Mouse (Mus musculus) forebrain, embryonic 10.5 days (tissue): Measurements from ENCODE around the gene Hal. TPM values are rescaled to one million over a fixed set of nuclear protein-coding genes. Genes with fewer than 3 reads are reported as not detected.
"Not testable (repeated sequence)": the region's sequence is repeated elsewhere in the genome, so short reads cannot be mapped to it uniquely, and the experiment has no call there.

Experiments used
- DNase-seq: peaks from one replicate; pipeline ENCODE4 v3.0.0-alpha.2; 2017; ENCODE audit warnings: low spot score; ENCODE audit errors: extremely low spot score
- H3K27ac ChIP-seq: fragments of 300-500 bp; sonication (generic); 2 replicates; pipeline ENCODE4 v1.5.1; 2016; ENCODE audit warnings: mild to moderate bottlenecking
- H3K27me3 ChIP-seq: fragments of 300-500 bp; sonication (generic); 2 replicates; pipeline ENCODE4 v1.6.1; 2016; ENCODE audit warnings: mild to moderate bottlenecking; ENCODE audit not compliant: poor library complexity, severe bottlenecking
- H3K36me3 ChIP-seq: fragments of 300-500 bp; sonication (generic); replicated peaks from 2 replicates; pipeline ENCODE4 v1.6.1; 2016; ENCODE audit warnings: mild to moderate bottlenecking, moderate library complexity
- H3K4me1 ChIP-seq: fragments of 300-500 bp; sonication (generic); 2 replicates; pipeline ENCODE4 v1.6.1; 2016
- H3K4me3 ChIP-seq: fragments of 300-500 bp; sonication (generic); 2 replicates; pipeline ENCODE4 v1.5.1; 2016; ENCODE audit warnings: mild to moderate bottlenecking, moderate library complexity
- H3K9me3 ChIP-seq: fragments of 300-500 bp; sonication (generic); 2 replicates; pipeline ENCODE4 v1.6.1; 2016; ENCODE audit warnings: mild to moderate bottlenecking, moderate library complexity
- WGBS: fragments of 180-500 bp; shearing (Covaris S2); methylation state at CpG from one replicate; pipeline ENCODE4 v1.1.7; 2016; 5-methylcytosine and 5-hydroxymethylcytosine counted together
- polyA plus RNA-seq: library from polyadenylated mRNA; unstranded; fragments of >200 nt; fragmentation: Nextera tagmentation; extraction: Ambion mirVana; gene quantifications from 2 replicates; pipeline ENCODE4 v1.2.1, GENCODE M21; 2016

Hal gene
- polyA plus RNA-seq, 1 experiment from 2014 or later = 0.26 TPM

DNA sequence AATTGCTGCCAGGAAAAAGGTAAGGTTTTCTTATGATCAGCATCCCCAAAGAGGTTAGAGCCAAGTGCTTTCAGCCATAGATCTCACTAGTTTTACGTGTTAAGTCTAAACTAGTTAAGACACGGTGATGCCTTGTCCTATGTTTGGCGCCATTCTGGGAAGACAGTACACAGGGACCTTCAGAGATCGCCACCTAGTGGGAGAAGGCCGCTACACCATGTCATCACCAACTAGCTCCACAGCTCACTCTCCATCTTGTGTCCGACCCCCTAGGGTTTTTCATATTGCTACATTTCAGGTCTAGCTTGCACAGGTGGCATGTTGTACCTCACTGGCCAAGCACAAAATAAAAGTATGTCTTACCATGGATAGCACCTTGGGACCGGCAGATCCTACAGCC, 60.4 kb downstream of the Hal start:
- Histone ChIP-seq H3K27me3 (0 out of 2 replicates have a peak, but pooled peaks cover 4% of the 10 kb centered on the region), H3K4me3 (no peak overlapping the region), H3K4me1 (peaks cover 7% of the 10 kb centered on the region; the same call in 1 of the 2 replicates), H3K27ac (peak overlapping the region; percentile 40; the same call in 1 of the 2 replicates), H3K9me3 (no peaks in the 10 kb centered on the region), H3K36me3 (no peaks in the 10 kb centered on the region)
- 16% methylated on average over 7 of the region's 7 CpGs for WGBS
- DNase-seq = peak; percentile 77

DNA sequence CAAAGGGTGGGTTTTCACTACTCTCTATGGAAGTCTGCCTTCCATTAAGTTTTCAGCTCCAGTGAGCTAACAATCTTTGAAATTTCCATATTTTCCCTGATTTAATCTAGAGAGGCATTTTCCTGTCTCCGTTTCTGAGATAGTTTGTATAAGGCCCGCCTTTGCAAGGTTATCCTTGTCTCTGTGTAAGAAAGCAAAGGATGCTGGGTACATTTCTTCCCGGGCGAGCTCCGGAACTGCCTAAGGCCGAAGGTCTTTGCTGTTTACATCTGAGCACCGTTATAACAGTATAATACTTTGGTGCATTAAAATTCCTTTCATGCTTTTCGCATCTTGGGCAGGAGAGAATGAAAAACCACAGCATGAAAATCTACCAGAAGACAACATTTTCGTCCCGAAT, 61.3 kb downstream of the Hal start:
- no peak for DNase-seq
- no peaks in the 10 kb centered on the region for H3K36me3 ChIP-seq
- H3K27me3 ChIP-seq = 0 out of 2 replicates have a peak, but pooled peaks cover 4% of the 10 kb centered on the region
- H3K4me1 ChIP-seq = peaks cover 7% of the 10 kb centered on the region; the same call in 1 of the 2 replicates
- H3K4me3 ChIP-seq = no peak overlapping the region
- no peak overlapping the region for H3K27ac ChIP-seq
- no peaks in the 10 kb centered on the region for H3K9me3 ChIP-seq
- 89% methylated on average over 10 of the region's 10 CpGs for WGBS

DNA sequence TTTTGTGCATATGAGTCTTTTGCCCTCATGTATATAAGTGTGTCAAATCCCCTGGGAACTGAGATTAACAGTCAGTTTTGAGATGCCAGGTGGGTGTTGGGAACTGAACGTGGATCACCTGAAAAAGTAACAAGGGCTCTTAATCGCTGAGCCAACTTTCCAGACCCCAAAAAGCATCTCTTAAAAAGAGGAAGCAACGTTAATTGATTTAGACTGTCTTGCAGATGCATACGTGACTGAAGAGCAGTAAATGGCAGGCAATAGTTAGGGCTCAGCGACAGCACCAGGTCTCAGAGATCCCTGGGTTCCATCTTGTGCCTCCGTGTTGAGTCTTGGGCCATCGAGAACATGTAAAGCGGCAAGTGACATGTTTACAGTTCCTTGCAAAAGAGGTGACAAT, 64.0 kb downstream of the Hal start:
- H3K4me3 ChIP-seq = no peak overlapping the region
- no peak for DNase-seq
- 0 out of 2 replicates have a peak, but pooled peaks cover 3% of the 10 kb centered on the region for H3K4me1 ChIP-seq
- H3K27me3 ChIP-seq = 0 out of 2 replicates have a peak, but pooled peaks cover 4% of the 10 kb centered on the region
- 91% methylated on average over 8 of the region's 8 CpGs for WGBS
- H3K36me3 ChIP-seq = no peaks in the 10 kb centered on the region
- no peak overlapping the region for H3K27ac ChIP-seq
- no peaks in the 10 kb centered on the region for H3K9me3 ChIP-seq

DNA sequence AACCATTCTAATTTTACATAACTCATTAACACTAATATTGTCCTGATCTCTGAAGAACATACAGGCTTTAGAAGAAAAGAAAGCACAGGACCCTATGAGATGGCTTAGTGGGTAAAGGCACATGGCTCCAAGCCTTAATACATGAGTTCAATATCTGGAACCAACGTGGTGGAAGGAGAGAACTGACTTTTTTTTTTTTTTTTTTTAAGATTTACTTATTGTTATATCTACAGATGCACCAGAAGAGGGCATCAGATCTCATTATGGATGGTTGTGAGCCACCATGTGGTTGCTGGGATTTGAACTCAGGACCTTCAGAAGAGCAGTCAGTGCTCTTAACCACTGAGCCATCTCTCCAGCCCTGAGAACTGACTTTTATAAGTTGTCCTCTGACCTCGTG, 69.4 kb downstream of the Hal start:
- DNase-seq, H3K4me3 ChIP-seq, H3K27ac ChIP-seq, H3K36me3 ChIP-seq, H3K27me3 ChIP-seq, H3K4me1 ChIP-seq, H3K9me3 ChIP-seq: not testable (repeated sequence)
- WGBS = 76% methylated on average over 2 of the region's 2 CpGs

DNA sequence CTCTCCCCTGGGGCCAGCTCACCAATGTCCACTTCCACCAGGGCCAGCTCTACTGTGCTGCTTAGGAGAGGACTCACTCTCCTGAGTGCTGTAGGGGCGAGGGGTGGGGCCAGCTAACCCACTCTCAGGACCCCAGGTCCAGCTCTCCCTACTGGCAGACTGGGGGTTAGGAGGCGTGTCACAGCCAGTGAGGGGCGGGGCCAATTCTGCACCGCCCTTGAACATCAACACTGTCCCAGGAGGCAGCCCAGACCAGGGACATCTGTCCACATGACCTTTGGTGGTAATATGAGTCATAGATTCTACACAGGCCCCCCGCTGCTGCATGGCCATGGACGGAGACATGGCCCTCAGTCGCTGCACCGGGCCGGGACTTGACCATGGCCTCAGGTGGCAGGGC, 71.2 kb downstream of the Hal start:
- Histone ChIP-seq H3K4me3 (no peak overlapping the region), H3K4me1 (peaks cover 5% of the 10 kb centered on the region; the same call in 1 of the 2 replicates), H3K27ac (no peak overlapping the region), H3K36me3 (no peaks in the 10 kb centered on the region), H3K27me3 (no peaks in the 10 kb centered on the region), H3K9me3 (no peaks in the 10 kb centered on the region)
- no peak for DNase-seq
- whole genome bisulfite sequencing = 54% methylated on average over 9 of the region's 9 CpGs

DNA sequence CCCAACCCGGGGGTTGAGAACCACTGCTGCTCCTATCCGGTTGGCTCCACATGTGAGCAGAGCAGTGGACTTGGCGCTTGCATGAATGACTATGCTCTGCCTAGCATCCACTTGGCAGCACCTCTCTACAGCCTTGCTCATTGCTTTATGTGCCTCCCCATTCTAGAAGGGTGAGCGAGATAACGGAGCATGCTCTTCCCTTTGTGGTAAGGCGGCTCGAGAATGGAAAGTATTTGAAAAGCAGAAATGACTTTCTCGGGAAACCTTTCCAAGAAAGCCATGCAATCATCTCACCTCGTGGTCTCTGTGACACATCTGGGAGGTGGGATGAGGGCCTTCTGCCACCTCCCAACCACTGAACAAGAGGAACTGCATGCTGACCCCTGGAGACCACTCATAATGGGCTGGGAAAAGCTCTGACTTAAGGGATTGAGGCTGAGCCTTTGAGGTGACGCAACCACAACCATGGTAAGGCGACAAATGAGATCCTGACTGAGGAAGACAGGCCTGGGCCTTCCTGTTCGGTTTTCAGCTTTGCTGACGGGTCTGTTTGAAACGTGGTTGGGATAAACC, 76.0 kb downstream of the Hal start:
- Histone ChIP-seq H3K4me1 (peaks cover 3% of the 10 kb centered on the region; the same call in 1 of the 2 replicates), H3K36me3 (no peaks in the 10 kb centered on the region), H3K9me3 (no peaks in the 10 kb centered on the region), H3K27me3 (no peaks in the 10 kb centered on the region), H3K4me3 (no peak overlapping the region), H3K27ac (no peak overlapping the region)
- 92% methylated on average over 14 of the region's 14 CpGs for WGBS
- no peak for DNase-seq

DNA sequence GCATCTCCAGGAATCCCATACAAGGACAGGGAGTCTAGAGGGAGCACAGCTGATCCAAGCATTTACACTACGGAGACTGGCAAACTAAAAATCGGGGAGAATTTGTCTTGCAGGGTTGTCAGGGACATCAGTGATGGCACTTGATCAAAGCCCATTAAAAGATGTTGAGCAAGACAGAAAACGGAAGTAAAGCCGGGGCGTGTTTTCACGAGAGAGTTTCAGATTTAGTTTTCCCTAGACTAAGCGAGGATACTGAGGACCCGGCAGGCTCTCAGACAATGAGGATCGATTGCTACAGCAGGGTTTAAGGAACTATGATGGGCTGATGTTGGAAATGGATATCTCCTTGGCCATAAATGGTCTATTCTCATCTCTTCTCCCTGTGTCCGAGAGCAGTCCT, 78.5 kb downstream of the Hal start:
- DNase-seq = no peak
- H3K36me3 ChIP-seq = no peaks in the 10 kb centered on the region
- no peaks in the 10 kb centered on the region for H3K4me1 ChIP-seq
- no peaks in the 10 kb centered on the region for H3K27me3 ChIP-seq
- no peak overlapping the region for H3K4me3 ChIP-seq
- H3K9me3 ChIP-seq = no peaks in the 10 kb centered on the region
- 92% methylated on average over 10 of the region's 10 CpGs for WGBS
- H3K27ac ChIP-seq = no peak overlapping the region

DNA sequence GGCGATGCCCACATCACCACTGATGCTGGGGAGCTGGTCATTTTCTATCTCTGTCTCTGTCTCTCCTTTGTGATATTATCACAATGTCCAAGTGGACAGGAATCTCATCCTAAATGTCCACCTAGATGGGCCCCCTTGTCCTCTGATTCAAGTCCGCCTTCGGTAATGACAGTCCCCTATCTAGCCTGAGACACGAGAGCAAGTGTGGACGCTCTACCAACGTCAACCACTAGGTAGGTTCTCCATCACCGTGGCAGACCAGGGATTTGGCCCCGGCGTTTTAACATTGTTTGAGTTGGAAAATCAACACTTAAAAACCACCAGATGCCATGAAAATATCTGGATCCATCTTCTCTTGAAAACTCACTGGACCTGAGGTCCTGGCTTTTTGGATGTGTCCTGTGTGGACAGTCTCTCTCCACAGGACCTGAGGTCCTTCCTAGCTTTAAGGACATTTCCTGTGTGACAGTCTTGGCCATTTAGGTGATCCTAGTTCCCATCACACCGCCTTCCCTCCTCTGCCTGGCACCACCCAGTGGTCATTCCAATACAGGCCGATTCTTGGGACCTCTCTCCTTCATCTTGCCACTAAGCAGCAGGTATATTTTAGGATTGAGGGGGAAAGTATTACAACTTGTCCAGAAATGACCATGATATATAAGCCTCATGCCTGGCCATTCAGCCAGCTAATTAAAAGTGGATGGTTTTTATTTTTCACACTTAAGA, 79.4 kb downstream of the Hal start:
- H3K27ac ChIP-seq = no peak overlapping the region
- no peak for DNase-seq
- no peaks in the 10 kb centered on the region for H3K27me3 ChIP-seq
- no peaks in the 10 kb centered on the region for H3K4me1 ChIP-seq
- H3K4me3 ChIP-seq = no peak overlapping the region
- H3K36me3 ChIP-seq = no peaks in the 10 kb centered on the region
- H3K9me3 ChIP-seq = no peaks in the 10 kb centered on the region
- WGBS = 91% methylated on average over 11 of the region's 11 CpGs

DNA sequence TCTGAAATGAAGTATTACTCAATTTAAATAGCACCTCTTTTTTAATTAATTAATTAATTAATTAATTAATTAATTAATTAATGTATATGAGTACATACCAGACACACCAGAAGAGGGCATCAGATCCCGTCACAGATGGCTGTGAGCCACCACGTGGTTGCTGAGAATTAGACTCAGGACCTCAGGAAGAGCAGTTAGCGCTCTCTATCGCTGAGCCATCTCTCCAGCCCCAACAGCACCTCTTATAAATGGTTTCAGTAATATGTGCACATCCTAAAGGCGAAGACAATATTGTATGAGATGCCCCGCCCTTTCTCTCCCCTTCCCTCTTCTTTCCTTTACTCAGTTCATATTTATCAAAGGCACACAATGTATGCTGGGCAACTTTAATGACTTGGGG, 80.1 kb downstream of the Hal start:
- H3K36me3 ChIP-seq = no peaks in the 10 kb centered on the region
- WGBS = 88% methylated on average over 6 of the region's 6 CpGs
- no peak for DNase-seq

More for the DNA sequence above, 80.1 kb downstream of the Hal start:
- H3K27ac ChIP-seq = no peak overlapping the region
- no peaks in the 10 kb centered on the region for H3K9me3 ChIP-seq
- H3K4me3 ChIP-seq = no peak overlapping the region
- no peaks in the 10 kb centered on the region for H3K27me3 ChIP-seq
- H3K4me1 ChIP-seq = no peaks in the 10 kb centered on the region

Other genes starting within 250 kb of the Hal start
- 13.1 and 14.5 TPM in 2 replicates for gene Elk3, start 177.6 kb upstream of the Hal start, polyA plus RNA-seq
- 150 and 152 TPM in 2 replicates for gene Lta4h, start 35.4 kb upstream of the Hal start, polyA plus RNA-seq
- gene Amdhd1, start 51.3 kb downstream of the Hal start, polyA plus RNA-seq = 0.24 and 0.28 TPM in 2 replicates
- 0.43 and 0.46 TPM in 2 replicates for gene Ccdc38, start 51.9 kb downstream of the Hal start, polyA plus RNA-seq
- 202 and 205 TPM in 2 replicates for gene Snrpf, start 100.9 kb downstream of the Hal start, polyA plus RNA-seq
- gene Ntn4, start 151.9 kb downstream of the Hal start, polyA plus RNA-seq = 0.84 and 1.1 TPM in 2 replicates